Mouse (Mus musculus): ENCODE measurements around the gene Thpo. TPM values are rescaled to one million over a fixed set of nuclear protein-coding genes. Genes with fewer than 3 reads are reported as not detected.
A peak's percentile ranks its signal among the peaks of the same experiment; 100 is the strongest.

The Thpo gene
- polyA plus RNA-seq, 1 experiment, result 1.1 TPM

GRCm38 (mm10) chr16:20690774-20691173 is 43.5 kb downstream of the Thpo start:
- H3K4me3 ChIP-seq (replicated peaks; ENCODE audit: extremely low read depth, low read depth, low read length), result no peak overlapping the region
- H3K4me1 ChIP-seq (ENCODE audit: control insufficient read depth, insufficient read depth, low read length), result peaks cover 3% of the 10 kb centered on the region
- WGBS, result 82% methylated on average over 3 of the region's 3 CpGs
- DNase-seq, result no peak
- no peak for TF ChIP-seq POLR2A (IDR thresholded peaks at IDR 0.05; ENCODE audit: borderline replicate concordance, extremely low read depth, low read depth, low read length)
- TF ChIP-seq CTCF (IDR thresholded peaks at IDR 0.05; ENCODE audit: insufficient read depth, low read length), result no peak

- 46% methylated on average over 10 of the region's 10 CpGs for WGBS
- peaks cover 16% of the 10 kb centered on the region for H3K4me1 ChIP-seq (ENCODE audit: control insufficient read depth, insufficient read depth, low read length)
- TF ChIP-seq POLR2A (IDR thresholded peaks at IDR 0.05; ENCODE audit: borderline replicate concordance, extremely low read depth, low read depth, low read length) (no peak), CTCF (IDR thresholded peaks at IDR 0.05; ENCODE audit: insufficient read depth, low read length) (no peak)
- H3K4me3 ChIP-seq (replicated peaks; ENCODE audit: extremely low read depth, low read depth, low read length), result no peak overlapping the region
- DNase-seq, result peak; percentile 85
These were observed 56.2 kb downstream of the Thpo start for GRCm38 (mm10) chr16:20677974-20678675.

GRCm38 (mm10) chr16:20677380-20677779 is 56.9 kb downstream of the Thpo start:
- 65% methylated on average over 5 of the region's 5 CpGs for WGBS
- H3K4me1 ChIP-seq (ENCODE audit: control insufficient read depth, insufficient read depth, low read length), result peaks cover 16% of the 10 kb centered on the region
- no peak for DNase-seq
- no peak overlapping the region for H3K4me3 ChIP-seq (replicated peaks; ENCODE audit: extremely low read depth, low read depth, low read length)
- no peak for TF ChIP-seq CTCF (IDR thresholded peaks at IDR 0.05; ENCODE audit: insufficient read depth, low read length)

- no peak for DNase-seq
These were observed 57.6 kb downstream of the Thpo start for GRCm38 (mm10) chr16:20676702-20677101.

GRCm38 (mm10) chr16:20675213-20675612 is 59.1 kb downstream of the Thpo start:
- H3K4me3 ChIP-seq (replicated peaks; ENCODE audit: extremely low read depth, low read depth, low read length), result no peak overlapping the region
- no peak for TF ChIP-seq POLR2A (IDR thresholded peaks at IDR 0.05; ENCODE audit: borderline replicate concordance, extremely low read depth, low read depth, low read length)
- WGBS, result 80% methylated on average over 6 of the region's 6 CpGs
- DNase-seq, result no peak
- H3K4me1 ChIP-seq (ENCODE audit: control insufficient read depth, insufficient read depth, low read length), result peaks cover 16% of the 10 kb centered on the region

More at GRCm38 (mm10) chr16:20676702-20677101, 57.6 kb downstream of the Thpo start:
- WGBS, result 82% methylated on average over 4 of the region's 4 CpGs
- TF ChIP-seq CTCF (IDR thresholded peaks at IDR 0.05; ENCODE audit: insufficient read depth, low read length) (no peak), POLR2A (IDR thresholded peaks at IDR 0.05; ENCODE audit: borderline replicate concordance, extremely low read depth, low read depth, low read length) (no peak)
- Histone ChIP-seq H3K4me1 (ENCODE audit: control insufficient read depth, insufficient read depth, low read length) (peaks cover 16% of the 10 kb centered on the region), H3K4me3 (replicated peaks; ENCODE audit: extremely low read depth, low read depth, low read length) (no peak overlapping the region)

Other genes with a start within 250 kb of the Thpo start
- 20.9 and 24.7 TPM in 2 replicates for gene Eif2b5, start 235.7 kb downstream of the Thpo start, polyA plus RNA-seq (2012; rRNA removed)
- gene Dvl3, start 217.5 kb downstream of the Thpo start, polyA plus RNA-seq (2012; rRNA removed), result 35.9 and 44.0 TPM in 2 replicates
- gene Ap2m1, start 199.0 kb downstream of the Thpo start, polyA plus RNA-seq (2012; rRNA removed), result 339 and 440 TPM in 2 replicates
- 32.0 and 50.5 TPM in 2 replicates for gene Abcf3, start 185.9 kb downstream of the Thpo start, polyA plus RNA-seq (2012; rRNA removed)
- gene Vwa5b2, start 145.0 kb downstream of the Thpo start, polyA plus RNA-seq (2012; rRNA removed), result 0.10 and 0.34 TPM in 2 replicates
- 7.6 and 8.3 TPM in 2 replicates for gene Eef1akmt4, start 122.9 kb downstream of the Thpo start, polyA plus RNA-seq (2012; rRNA removed)
- gene Gm49333, start 122.9 kb downstream of the Thpo start, polyA plus RNA-seq (2012; rRNA removed), result 0.17 TPM in 1 of 2 replicates, not detected in the other
- gene Alg3, start 122.8 kb downstream of the Thpo start, polyA plus RNA-seq (2012; rRNA removed), result 18.0 and 23.7 TPM in 2 replicates
- gene Camk2n2, start 113.2 kb downstream of the Thpo start, polyA plus RNA-seq (2012; rRNA removed), result 3.4 and 4.0 TPM in 2 replicates
- gene Ece2, start 104.7 kb downstream of the Thpo start, polyA plus RNA-seq (2012; rRNA removed), result 0.37 and 0.64 TPM in 2 replicates
- 56.0 and 90.0 TPM in 2 replicates for gene Psmd2, start 82.9 kb downstream of the Thpo start, polyA plus RNA-seq (2012; rRNA removed)
- 341 and 342 TPM in 2 replicates for gene Eif4g1, start 66.2 kb downstream of the Thpo start, polyA plus RNA-seq (2012; rRNA removed)
- gene Fam131a, start 41.3 kb downstream of the Thpo start, polyA plus RNA-seq (2012; rRNA removed), result 17.3 and 19.2 TPM in 2 replicates
- gene Polr2h, start 16.8 kb downstream of the Thpo start, polyA plus RNA-seq (2012; rRNA removed), result 8.3 and 12.0 TPM in 2 replicates
- 8.1 and 9.5 TPM in 2 replicates for gene Clcn2, start 16.8 kb downstream of the Thpo start, polyA plus RNA-seq (2012; rRNA removed)
- 4.4 and 5.8 TPM in 2 replicates for gene Chrd, start 1.4 kb downstream of the Thpo start, polyA plus RNA-seq (2012; rRNA removed)